Mouse (Mus musculus): ENCODE results near the gene Dab2ip.

Dab2ip gene

DNA sequence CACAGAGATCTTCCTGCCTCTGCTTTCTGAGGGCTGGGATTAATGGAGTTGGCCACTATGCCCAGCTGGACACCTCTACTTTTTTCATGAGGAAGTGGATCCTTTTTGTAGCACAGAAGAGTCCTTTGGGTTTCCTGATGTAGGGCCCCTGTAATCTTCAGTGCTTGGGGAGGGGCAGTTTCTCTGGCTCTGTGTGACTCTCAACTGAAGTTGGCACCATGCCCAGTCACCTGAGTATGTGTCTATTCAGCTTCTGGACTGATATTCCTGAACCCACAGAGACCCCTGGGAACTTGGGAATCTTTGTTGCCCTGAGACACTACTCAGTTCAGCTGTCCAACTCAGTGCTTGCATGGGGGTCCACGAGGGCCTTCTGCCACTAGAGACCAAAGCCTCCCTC, 37.0 kb downstream of the Dab2ip start:
- DNase-seq (ENCODE audit: low spot score) = no peak

DNA sequence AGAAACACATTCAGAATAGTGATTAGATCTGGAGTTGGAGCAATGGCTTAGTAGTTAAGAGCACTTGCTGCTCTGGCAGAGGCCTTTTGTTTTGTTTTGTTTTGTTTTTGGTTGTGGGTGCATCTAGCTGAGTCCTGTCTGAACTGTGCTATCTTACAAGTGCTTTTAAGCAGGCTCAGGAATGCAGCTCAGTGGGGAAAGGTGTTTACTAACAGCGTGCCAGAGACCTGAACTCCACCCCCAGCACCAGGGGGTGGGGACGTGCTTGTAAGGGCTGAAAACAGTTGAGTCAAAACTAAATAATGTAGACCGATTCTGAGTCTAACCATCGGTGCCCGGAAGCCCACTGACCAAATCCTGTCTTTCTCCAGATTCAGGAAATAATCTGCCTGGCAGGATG, 37.7 kb downstream of the Dab2ip start:
- DNase-seq (ENCODE audit: low spot score) = no peak

DNA sequence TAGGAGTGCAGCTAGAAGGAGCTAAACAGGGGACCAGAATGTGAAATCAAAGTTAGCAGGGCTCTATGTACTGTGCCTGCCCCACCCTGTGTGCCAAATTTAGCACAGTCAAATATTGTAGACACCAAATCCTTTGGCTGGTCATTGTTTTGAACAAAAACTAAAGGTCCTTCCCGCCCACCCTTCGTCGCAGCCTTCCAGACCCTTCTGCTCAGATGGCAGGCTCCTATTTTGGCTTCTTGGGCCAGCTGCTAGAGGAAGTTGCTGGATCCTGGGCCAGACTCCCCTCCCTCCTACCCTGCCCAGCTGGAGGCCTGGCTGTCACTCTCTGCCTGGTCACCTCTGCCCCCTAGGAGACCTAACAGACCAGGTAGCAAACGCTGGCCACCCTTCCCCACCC, 38.7 kb downstream of the Dab2ip start:
- DNase-seq (ENCODE audit: low spot score) = no peak

DNA sequence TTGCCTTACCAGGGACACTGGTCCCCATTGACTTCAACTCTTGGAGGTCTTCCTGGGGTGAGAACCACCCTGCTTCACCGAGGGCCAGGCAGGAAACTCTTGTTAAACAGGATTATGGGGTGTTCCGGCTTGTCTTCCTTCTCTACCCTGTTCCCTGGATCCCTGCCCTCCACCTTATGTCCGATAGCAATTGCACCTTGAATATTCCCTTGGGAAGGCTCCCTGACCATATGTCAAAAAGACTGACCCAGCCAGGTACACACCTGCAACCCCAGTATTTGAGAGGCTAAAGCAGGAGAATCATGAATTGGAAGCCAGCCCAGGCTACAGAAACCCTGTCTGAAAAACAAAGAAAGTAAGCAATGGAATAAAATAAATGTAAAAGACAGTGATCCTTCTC, 40.8 kb downstream of the Dab2ip start:
- no peak for DNase-seq (ENCODE audit: low spot score)

DNA sequence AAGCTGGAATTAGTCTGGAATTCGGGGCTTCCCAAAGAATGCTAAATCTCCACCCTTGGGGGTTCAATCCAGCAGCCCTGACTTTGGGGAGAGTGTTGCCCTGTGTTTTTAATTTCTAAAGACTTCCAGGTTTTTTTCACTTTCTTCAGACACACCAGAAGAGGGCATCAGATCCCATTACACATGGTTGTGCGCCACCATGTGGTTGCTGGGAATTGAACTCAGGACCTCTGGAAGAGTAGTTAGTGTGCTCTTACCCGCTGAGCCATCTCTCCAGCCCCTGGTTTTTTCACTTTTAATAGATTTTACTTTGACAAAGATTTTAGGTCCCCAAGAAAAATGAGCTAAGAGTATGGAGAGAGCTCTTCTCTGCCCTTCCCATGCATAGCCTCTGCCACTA, 43.6 kb downstream of the Dab2ip start:
- DNase-seq (ENCODE audit: low spot score) = no peak

DNA sequence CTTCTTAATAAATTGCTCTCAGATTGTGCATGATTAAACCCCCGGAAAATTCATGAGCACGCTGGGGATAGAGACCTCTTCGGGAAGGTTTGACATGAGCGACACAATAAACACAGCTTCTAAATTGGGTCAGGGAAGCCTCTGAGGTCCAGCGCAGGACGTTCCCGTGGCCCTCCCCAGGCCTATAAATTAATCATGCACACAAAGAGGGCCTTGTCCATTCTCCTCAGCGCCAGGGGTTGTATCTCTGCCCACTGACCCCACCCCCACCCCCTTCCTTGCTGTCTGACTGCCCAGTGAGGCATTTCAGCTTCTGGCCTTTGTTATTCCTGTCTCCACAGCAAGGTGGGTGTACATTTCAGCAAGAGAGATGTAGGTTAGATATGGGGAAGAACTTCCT, 49.4 kb downstream of the Dab2ip start:
- DNase-seq (ENCODE audit: low spot score) = no peak

DNA sequence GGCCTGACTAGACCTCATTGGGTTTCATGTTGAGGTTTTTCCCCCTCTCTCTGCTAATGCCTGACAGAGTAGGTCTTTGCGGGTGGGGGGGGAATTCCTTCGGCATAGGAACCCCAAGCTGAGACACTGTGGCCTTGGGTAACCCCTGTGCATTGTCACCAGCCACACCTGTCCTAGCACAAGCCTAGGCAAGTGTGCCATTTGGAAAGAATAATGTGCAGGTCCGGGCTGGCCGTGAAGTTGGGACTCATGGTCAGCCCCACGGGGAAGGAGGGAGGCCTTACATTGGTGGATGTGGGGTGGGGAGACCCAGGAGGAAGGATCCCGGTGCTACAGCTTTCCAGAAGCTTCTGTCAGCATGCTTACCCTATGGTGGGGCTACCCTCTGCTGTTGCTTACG, 50.8 kb downstream of the Dab2ip start:
- DNase-seq (ENCODE audit: low spot score) = no peak

DNA sequence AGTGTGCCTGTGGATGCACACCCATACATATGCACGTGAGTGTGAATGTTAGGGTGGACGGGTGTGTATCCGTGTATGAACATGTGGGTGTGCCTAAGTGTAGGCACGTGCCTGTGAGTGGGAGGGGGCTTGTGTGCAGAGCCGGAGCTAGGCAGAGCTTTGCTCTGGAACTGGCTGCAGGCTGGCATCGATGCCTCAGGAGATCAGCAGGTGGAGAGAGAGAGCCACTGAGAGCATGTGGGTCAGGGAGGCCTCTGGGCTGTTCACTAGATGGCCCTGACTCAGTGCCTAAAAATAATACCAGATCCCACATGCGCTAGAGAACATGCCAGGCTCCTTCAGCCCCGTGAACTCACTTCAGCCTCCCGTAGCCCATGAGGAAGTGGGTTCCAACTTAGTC, 51.3 kb downstream of the Dab2ip start:
- DNase-seq (ENCODE audit: low spot score) = no peak

DNA sequence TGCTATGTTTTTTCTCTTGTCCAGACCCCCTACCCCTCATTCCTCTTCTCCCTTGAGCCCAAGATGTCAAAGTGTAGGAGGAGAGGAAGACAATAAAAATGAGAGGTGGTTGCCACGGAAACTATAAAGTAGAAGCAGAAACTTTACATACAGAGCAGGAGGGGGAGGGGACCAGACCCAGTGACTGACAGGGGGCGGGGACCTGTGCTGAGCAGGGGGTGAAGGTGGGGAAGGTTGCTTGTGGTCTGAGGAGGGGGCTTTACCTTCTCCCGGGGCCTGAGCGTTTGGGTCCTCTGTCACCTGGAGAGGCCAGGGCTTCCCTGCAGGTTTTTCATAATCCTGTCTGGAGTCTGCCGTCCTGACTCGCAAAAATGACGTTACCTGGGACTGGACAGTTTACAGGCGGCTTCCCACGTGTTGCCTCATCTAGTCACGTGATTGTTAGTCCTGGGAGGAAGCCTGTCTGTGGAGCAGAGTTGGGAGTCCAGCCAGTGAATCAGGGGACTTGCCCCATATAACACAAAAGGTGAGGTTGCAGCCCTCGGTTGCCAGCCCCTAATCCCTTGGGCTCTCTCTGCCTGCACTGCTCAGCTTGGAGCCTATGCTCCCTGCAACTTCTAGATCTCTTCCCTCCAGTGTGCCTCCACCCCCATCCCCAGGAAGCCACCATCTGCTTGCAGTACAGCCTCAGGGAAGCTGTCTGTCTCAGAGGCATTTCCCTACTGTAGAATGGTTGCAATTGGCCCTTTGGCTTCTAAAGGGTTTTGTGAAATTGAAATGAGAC, 52.3 kb downstream of the Dab2ip start:
- no peak for DNase-seq (ENCODE audit: low spot score)

DNA sequence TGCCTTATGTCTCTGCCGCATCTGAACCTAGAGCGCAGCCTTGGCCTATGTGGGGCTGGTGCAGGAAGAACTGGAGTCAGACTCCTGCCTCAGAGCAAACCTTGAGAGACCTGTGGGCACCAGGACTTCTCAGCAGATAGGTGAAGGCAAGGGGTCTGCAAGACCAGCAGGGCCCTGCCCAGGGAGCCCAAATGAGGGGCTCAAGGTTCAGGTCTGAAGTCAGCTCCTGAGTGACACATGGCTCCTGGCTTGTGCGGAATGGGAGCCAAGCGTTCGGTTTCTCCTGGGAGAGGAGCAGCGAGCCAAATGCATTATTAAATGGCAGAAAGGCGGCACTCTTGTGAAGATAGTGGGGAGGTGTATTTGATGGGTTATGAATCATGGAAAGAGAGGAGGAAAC, 52.9 kb downstream of the Dab2ip start:
- DNase-seq (ENCODE audit: low spot score) = no peak

DNA sequence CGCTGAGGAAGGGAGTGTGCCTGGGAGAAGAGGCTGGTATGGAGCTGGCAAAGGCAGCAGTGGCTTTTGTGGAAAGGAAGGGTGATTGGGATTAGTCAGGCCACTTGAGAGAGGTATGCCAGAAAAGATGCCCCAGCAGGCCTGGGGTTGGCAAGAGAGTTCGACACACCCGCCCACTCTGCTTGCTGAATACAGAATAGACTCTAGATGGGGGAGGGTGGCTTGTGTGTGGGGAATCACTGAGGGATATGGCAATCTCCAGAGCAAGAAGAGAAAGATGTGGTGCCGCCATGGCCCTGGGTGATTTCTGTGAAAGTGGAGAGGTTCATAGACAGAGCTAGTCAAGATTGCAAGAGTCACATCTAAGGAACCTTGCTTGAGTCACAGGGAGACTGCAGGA, 53.6 kb downstream of the Dab2ip start:
- DNase-seq (ENCODE audit: low spot score) = no peak

DNA sequence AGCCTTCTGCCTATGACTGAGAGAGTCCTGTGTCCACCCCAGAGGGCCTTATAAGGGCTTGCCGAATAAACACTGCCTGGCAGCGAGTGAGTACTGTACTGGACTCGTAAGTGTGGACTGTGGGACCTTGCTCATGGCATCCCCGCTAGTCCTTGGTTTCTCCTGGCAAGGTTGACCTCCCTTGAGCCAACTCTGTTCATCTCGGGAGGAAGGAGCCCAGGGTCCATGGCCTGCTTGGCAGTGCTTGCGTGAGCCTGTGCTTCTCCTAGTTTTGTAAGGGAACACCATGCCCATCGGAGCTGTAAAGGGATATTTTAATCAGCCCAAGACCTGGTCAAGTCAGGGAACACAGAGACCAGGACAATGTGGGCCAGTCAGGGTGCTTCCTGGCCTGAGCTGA, 54.2 kb downstream of the Dab2ip start:
- peak; percentile 33 for DNase-seq (ENCODE audit: low spot score)

DNA sequence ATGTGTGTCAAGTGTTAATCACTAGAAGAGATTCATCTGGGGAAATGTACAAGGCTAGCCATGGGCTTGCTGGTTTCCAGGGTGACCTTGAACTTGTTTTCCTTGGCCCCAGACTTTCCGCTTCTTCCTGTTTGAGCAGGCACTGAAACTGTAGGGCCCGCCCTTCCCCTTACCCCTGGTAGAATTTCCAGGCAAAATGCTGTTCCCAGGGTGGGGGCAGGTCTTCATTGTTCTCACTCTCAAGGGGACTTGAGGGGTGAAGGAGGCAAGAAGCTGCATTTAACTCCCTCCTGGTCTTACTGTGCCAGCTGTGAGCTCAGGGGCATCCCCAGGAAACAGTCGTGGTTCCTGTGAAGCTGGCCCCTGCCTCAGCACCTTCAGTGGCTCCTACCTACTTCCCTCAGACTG, 55.9 kb downstream of the Dab2ip start:
- peak; percentile 37 for DNase-seq (ENCODE audit: low spot score)

DNA sequence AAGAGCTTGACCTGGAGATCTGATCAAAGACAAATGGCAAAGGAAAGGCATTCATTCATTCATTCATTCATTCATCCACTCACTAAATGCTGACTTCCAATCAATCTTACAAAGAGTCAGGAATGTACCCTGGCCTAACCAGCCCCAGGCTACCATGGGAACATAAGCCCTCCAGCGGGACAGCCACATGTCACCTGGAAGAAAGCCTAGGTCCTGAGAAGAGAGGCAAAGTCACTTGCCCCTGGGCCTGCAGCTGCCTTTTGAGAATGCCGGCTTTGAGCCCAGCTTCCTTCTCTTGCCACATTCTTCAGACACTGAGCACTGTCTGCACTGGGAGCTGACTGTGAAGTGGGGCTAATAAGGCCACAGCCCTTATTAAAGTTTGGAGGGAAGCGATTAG, 56.3 kb downstream of the Dab2ip start:
- no peak for DNase-seq (ENCODE audit: low spot score)

DNA sequence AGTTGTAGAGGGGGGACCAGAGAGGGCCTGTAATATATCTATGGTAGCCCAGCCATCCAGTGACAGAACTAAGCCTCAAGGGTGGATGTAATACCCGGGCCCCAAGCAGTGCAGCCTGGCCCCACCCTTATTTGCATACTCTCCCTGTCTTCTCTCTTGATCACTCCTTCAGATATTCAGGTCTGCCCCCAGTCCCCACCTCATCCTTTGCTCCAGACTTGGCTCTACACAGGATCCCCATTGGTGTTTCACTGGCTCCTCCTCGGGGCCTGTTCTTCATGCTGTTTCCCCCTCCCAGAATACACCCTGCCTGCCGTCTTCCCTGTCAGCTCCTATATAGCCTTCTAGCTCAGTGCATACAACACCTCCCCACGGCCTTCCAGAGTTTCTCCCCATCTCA, 57.3 kb downstream of the Dab2ip start:
- DNase-seq (ENCODE audit: low spot score) = no peak

DNA sequence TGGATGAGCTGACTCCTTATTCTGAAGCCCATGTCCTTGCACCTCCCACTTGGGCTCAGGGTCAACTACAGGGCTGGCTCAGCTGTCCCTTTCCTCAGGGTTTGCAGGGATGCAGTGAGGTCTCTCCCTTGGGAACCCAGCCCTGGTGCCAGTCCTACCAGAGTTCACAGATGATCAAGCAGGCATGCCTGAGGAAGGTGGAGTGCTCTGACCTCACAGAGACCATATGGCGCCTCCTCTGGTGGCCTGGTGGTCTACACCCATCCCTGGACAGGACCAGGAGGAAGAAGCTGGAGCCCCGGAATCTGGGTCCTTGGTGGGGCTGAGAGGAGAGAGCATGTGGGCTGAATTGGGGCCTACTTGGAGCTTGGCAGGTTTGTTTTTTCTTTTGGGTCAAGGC, 57.9 kb downstream of the Dab2ip start:
- DNase-seq (ENCODE audit: low spot score) = no peak

DNA sequence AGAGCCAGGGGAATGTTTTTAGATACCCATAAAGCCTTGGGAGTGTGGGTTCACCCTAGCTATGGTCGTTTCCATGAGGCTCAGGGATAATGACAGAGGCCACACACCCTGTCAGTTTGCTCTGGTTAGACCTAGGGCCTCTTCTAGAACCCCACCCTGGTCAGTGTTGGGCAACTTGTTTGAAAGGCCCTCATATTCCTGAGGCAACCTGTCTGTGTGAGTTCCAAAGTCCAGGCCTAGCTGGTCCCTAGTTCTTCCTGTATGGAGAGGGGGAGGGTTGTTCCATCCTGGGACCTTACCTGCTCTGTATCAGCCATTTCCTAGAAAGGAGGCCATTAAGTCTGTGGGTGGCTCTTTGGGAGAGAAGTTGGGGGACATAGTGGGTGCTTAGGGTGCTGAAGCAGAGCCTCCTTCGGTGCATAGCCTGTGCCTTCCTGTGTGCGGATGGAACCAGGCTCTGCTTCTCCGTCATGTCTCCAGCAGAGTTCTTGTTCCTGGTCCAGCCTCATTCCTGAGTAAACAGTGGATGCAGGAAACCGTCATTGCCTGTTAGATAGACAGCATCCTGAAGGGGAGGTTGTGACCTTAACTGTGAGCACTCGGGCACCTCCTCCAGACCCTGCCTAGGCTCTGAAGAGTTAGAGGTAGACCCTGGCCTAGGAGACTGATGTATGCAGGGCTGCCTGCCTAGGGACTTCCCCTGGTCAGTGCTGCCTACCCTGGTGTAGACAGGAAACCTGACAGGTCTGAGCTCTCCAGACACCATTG, 59.0 kb downstream of the Dab2ip start:
- DNase-seq (ENCODE audit: low spot score) = no peak

DNA sequence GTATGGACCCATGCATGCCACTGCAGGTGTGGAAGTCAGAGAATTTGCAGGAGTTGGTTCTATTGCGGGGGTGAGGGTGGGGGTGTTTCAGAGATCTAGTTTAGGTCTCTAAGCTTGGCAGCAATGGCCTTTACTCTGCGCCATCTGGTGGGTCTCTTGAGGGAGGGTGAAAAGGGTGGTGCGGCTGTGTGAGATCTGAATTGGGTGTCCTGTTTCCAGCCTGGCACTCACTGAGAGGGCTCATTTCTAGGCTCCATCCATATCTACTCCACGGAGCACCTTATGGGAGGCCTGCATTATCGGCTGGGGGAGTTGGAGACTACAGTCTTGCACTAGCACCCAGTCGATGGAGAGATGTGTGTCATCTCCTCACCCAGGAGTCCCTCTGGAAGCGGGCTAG, 60.9 kb downstream of the Dab2ip start:
- DNase-seq (ENCODE audit: low spot score) = no peak

DNA sequence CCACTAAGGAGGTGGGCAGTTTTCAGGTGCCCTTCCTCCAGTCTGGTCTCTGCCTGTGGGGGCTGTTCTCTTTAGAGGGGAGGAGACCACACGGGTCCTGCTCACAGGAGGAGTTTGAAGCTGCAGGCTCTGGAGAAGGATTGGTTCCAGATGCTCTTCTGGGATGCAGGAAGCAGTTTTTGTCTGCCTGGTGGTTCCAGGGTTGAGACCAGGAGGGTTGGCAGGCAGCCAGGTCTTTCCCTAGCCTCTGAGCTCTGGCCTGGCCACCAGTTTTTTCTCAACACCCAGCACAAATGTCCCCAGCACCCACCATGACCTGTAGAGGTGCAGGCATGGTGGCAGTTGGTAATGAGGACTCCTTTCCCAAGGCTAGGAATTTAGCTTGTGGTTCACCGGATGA, 61.5 kb downstream of the Dab2ip start:
- no peak for DNase-seq (ENCODE audit: low spot score)

DNA sequence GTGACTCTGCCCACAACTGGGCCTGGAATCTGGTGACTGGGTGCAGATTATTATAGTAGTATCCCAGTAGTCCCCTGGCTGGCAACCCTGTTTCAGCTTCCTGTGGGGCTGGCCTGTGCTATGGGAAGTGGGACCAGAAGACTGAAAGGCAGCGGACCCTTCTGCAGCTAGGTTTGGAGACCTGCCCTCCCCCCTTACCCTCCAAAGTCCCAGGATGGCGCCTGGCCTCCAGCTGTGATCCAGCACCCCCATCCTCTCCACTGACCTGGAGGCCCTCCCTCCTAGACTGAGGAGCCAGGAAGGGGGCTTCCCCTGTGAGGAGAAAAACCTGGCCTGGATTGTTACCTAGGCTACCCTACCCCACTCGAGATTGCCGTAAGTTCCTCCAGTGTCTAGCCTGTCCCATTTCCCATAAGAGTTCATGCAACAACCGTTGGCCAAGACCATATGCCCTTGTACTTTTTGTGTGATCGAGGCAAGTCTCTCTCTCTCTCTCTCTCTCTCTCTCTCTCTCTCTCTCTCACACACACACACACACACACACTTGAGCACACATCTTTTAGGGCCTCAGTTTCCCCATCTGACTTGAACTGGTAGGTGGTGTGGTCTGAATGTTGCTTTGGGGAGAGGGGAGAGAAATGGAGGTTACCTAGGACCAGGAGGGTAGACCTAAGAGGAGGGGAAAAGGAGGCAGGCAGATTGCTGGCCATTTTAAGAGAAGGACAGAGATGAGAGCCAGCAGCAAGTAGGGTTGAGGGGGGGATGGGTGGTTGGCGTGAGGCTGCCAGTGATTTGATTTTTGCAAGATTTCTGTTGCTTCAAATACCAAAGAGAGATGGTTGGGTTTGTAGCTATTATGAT, 62.5 kb downstream of the Dab2ip start:
- no peak for DNase-seq (ENCODE audit: low spot score)

DNA sequence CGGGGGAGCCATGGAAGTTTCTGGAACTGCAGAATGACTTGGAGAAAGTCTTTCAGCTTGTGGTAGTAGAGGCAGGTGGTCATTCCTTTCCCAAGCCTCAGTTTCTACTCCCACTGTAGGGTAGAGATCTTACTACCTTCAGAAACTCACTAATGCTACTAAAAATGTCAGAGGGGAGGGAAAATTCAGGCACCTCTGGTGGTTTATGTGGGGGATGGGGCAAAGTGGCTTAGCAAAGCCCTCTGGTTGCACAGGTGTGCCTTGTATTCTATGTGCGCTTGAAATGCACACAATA, 63.1 kb downstream of the Dab2ip start:
- no peak for DNase-seq (ENCODE audit: low spot score)

DNA sequence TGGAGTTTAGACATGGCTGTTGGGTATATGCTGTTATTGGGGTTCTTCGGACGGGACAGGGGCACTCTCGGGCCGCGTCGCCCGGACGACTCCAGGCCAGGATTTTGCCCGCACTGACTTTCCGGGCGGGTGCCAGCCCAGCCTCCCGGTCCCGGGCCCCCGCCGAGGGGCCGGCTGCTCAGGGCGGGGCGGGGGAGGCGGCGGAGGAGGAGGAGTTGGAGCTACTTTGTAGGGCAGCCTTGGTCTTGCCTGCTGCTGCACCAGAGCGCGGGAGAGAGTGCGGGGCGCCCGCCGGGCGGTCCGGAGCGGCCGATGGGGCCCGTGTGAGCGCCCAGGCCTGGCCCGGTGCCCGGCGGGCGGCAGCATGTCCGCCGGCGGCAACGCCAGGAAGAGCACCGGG, 63.7 kb downstream of the Dab2ip start:
- DNase-seq (ENCODE audit: low spot score) = peak; percentile 53

All from testis, postnatal 14 days (tissue).